Mouse (Mus musculus): ENCODE measurements at regions not wholly inside any gene's neighbourhood (a gene's known extent, or its start where the extent isn't known, plus 50 kb on each side); places are given as distances from the start of the nearest gene placed in this dataset.
"Not testable (repeated sequence)": the region's sequence is repeated elsewhere in the genome, so short reads cannot be mapped to it uniquely, and the experiment has no call there.

- 92% methylated on average over 1 of the region's 1 CpGs for WGBS
- Histone ChIP-seq H3K9ac (ENCODE audit: low read length) (no peak overlapping the region), H3K36me3 (ENCODE audit: control insufficient read depth, insufficient read depth, low read length) (no peaks in the 10 kb centered on the region), H3K4me2 (ENCODE audit: low read depth) (no peak overlapping the region), H3K4me3 (ENCODE audit: low read depth, low read length) (no peak overlapping the region), H3K9me3 (ENCODE audit: control insufficient read depth, low read length) (no peaks in the 10 kb centered on the region), H3K27ac (ENCODE audit: low read depth, low read length) (no peak overlapping the region), H3K4me1 (ENCODE audit: control insufficient read depth, insufficient read depth, low read length) (no peaks in the 10 kb centered on the region), H3K27me3 (ENCODE audit: control insufficient read depth, insufficient read depth, low read length) (no peaks in the 10 kb centered on the region)
- ATAC-seq (ENCODE audit: insufficient read depth, low FRiP score, low TSS enrichment) (no peak), DNase-seq (ENCODE audit: low spot score) (no peak)
These were observed 129.4 kb upstream of the Tmem185a start for GRCm38 (mm10) chrX:70606349-70606748.

- not testable (repeated sequence) for H3K4me3 ChIP-seq (ENCODE audit: low read depth, low read length); H3K27me3 ChIP-seq (ENCODE audit: control insufficient read depth, insufficient read depth, low read length); H3K4me2 ChIP-seq (ENCODE audit: low read depth); ATAC-seq (ENCODE audit: insufficient read depth, low FRiP score, low TSS enrichment); H3K36me3 ChIP-seq (ENCODE audit: control insufficient read depth, insufficient read depth, low read length); H3K9me3 ChIP-seq (ENCODE audit: control insufficient read depth, low read length); H3K4me1 ChIP-seq (ENCODE audit: control insufficient read depth, insufficient read depth, low read length); DNase-seq (ENCODE audit: low spot score); H3K9ac ChIP-seq (ENCODE audit: low read length); H3K27ac ChIP-seq (ENCODE audit: low read depth, low read length)
- WGBS: 12% methylated on average over 2 of the region's 2 CpGs
These were observed 105.4 kb upstream of the Tmem185a start for GRCm38 (mm10) chrX:70582344-70582743.

GRCm38 (mm10) chrX:70580171-70580570 lies 103.2 kb upstream of the Tmem185a start:
- Histone ChIP-seq H3K4me2 (ENCODE audit: low read depth) (no peak overlapping the region), H3K27me3 (ENCODE audit: control insufficient read depth, insufficient read depth, low read length) (no peaks in the 10 kb centered on the region), H3K9me3 (ENCODE audit: control insufficient read depth, low read length) (no peaks in the 10 kb centered on the region), H3K4me1 (ENCODE audit: control insufficient read depth, insufficient read depth, low read length) (no peaks in the 10 kb centered on the region), H3K36me3 (ENCODE audit: control insufficient read depth, insufficient read depth, low read length) (no peaks in the 10 kb centered on the region), H3K4me3 (ENCODE audit: low read depth, low read length) (no peak overlapping the region), H3K27ac (ENCODE audit: low read depth, low read length) (no peak overlapping the region), H3K9ac (ENCODE audit: low read length) (no peak overlapping the region)
- DNase-seq (ENCODE audit: low spot score) (no peak), ATAC-seq (ENCODE audit: insufficient read depth, low FRiP score, low TSS enrichment) (no peak)
- 69% methylated on average over 1 of the region's 1 CpGs for WGBS

GRCm38 (mm10) chrX:70574243-70574642 lies 97.3 kb upstream of the Tmem185a start:
- H3K9me3 ChIP-seq (ENCODE audit: control insufficient read depth, low read length); H3K27ac ChIP-seq (ENCODE audit: low read depth, low read length); ATAC-seq (ENCODE audit: insufficient read depth, low FRiP score, low TSS enrichment); H3K9ac ChIP-seq (ENCODE audit: low read length); H3K4me1 ChIP-seq (ENCODE audit: control insufficient read depth, insufficient read depth, low read length); H3K36me3 ChIP-seq (ENCODE audit: control insufficient read depth, insufficient read depth, low read length); H3K4me2 ChIP-seq (ENCODE audit: low read depth); H3K27me3 ChIP-seq (ENCODE audit: control insufficient read depth, insufficient read depth, low read length); H3K4me3 ChIP-seq (ENCODE audit: low read depth, low read length); DNase-seq (ENCODE audit: low spot score): not testable (repeated sequence)
- 36% methylated on average over 1 of the region's 6 CpGs for WGBS

- H3K27me3 ChIP-seq (ENCODE audit: control insufficient read depth, insufficient read depth, low read length); H3K36me3 ChIP-seq (ENCODE audit: control insufficient read depth, insufficient read depth, low read length); H3K4me1 ChIP-seq (ENCODE audit: control insufficient read depth, insufficient read depth, low read length); H3K9ac ChIP-seq (ENCODE audit: low read length); ATAC-seq (ENCODE audit: insufficient read depth, low FRiP score, low TSS enrichment); H3K9me3 ChIP-seq (ENCODE audit: control insufficient read depth, low read length); DNase-seq (ENCODE audit: low spot score); H3K27ac ChIP-seq (ENCODE audit: low read depth, low read length); H3K4me2 ChIP-seq (ENCODE audit: low read depth); H3K4me3 ChIP-seq (ENCODE audit: low read depth, low read length): not testable (repeated sequence)
- 67% methylated on average over 3 of the region's 4 CpGs for WGBS
These were observed 93.6 kb upstream of the Tmem185a start for GRCm38 (mm10) chrX:70570586-70570985.

- not testable (repeated sequence) for DNase-seq (ENCODE audit: low spot score); H3K4me2 ChIP-seq (ENCODE audit: low read depth); H3K9ac ChIP-seq (ENCODE audit: low read length); H3K9me3 ChIP-seq (ENCODE audit: control insufficient read depth, low read length); H3K4me1 ChIP-seq (ENCODE audit: control insufficient read depth, insufficient read depth, low read length); H3K27me3 ChIP-seq (ENCODE audit: control insufficient read depth, insufficient read depth, low read length); H3K36me3 ChIP-seq (ENCODE audit: control insufficient read depth, insufficient read depth, low read length); H3K4me3 ChIP-seq (ENCODE audit: low read depth, low read length); H3K27ac ChIP-seq (ENCODE audit: low read depth, low read length)
- ATAC-seq (ENCODE audit: insufficient read depth, low FRiP score, low TSS enrichment): 0 out of 2 replicates have a peak, but pooled peaks have one; percentile 16
- WGBS: 48% methylated on average over 5 of the region's 6 CpGs
These were observed 92.5 kb upstream of the Tmem185a start for GRCm38 (mm10) chrX:70569339-70569979.
